In the genomic region with DNA sequence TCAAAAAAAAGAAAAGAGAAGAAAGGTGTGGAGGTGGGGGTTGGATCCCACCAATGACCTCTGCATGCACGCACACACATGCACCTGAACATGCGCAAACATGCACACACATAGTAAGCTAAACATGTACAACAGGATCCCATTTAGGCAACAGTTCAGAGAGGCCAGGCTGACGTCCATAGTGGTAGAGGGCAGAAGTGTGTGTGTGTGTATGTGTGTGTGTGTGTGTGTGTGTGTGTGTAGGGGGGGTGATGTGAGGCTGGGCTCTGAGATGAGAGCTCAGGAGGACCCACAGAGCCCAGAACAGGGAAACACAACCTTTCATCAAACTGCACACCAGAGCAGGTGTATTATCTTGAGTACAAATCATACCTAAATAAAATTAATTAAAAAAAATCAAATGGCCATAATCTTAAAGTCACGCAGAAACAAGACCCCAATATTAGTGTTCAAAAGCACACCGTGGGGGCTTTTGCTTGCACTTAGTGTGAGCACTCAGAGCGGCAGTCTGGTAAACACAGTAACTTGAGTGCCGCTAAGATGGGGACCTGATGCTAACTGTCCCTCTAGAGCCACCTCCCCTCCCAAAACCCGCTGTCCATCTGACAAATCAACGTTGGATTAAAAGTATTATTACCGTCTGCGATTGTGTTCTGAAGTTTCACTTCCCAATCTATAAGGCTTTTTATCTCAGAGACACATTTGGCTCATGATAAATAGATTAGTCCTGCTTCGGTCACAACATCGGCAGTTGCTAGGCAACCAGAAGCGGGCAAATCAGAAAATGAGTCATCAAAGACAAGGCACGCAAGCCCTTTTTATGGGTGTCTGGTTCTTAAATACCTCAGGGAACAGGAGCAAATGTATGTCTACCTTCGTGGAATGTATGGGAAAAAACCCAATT, we compare ENCODE assay signal across 8 mouse cellular contexts.
DNase-seq lines count a peak whose midpoint lies in the region; ATAC-seq lines count a peak whose summit lies in the region.

No protein-coding gene starts in this region.

- ATAC-seq in erythroblast, adult 5-6 weeks (replicated peaks; ENCODE audit: low FRiP score, poor library complexity, severe bottlenecking): peak; percentile 16; the same call in 1 of the 2 replicates

- intact Hi-C loops in left cerebral cortex, postnatal 36 days (cut with DNase I): no loop called here
- intact Hi-C loops in heart, postnatal 14 days (cut with DNase I): no loop called here

- DNase-seq in 416B (ENCODE audit: low read depth) (peak; percentile 51), MN1 (ENCODE audit: low spot score) (peak; percentile 87)
- DNase-seq in left cerebral cortex, postnatal 36 days (ENCODE audit: low spot score in 2 of 2): peak; percentile 21 to 28
- DNase-seq in splenic B cell, adult 2 months (ENCODE audit: low read depth, low spot score): peak; percentile 76
- no peak for DNase-seq in lung, postnatal 25 days (ENCODE audit: low spot score)
- DNase-seq in cerebellum, adult 11 months: no peak
- DNase-seq in heart, postnatal 14 days: no peak

- no peaks in the 10 kb centered on the region for H3K36me3 ChIP-seq in splenic B cell, adult 2 months (ENCODE audit: control insufficient read depth, insufficient read depth, low read length, poor library complexity, severe bottlenecking)

- H3K27me3 ChIP-seq in splenic B cell, adult 2 months (ENCODE audit: control insufficient read depth, insufficient read depth, low read length, poor library complexity, severe bottlenecking): no peaks in the 10 kb centered on the region

Comparison
In these comparisons a context has a peak if more than half of its experiments do, and no peak if none do; other contexts are left out.
1. DNase-seq: peak in 416B (single experiment), MN1 (single experiment), left cerebral cortex, postnatal 36 days (2 of 2) and splenic B cell, adult 2 months (single experiment); none in lung, postnatal 25 days (single experiment), cerebellum, adult 11 months (single experiment) and heart, postnatal 14 days (0 of 2).